In the genomic region with DNA sequence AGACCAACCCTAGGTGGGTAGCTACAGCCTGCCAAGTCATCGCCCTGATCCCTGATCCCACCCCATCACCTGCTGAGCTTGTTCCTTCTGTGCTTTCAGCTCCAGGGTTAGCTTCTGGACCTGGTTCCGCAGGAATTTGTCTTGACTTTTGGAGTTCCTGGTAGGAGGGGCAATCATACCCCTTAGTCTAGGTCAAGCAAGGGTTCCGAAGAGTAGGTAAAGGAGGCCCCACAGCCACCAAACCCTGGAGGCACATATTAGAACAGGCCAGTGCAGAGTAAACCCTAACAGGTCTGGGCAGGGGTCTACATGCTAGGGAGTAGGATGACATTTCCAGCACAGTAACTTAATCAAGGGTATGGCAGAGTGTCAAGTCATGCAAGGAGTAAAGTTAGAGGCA, we compare ENCODE assay signal across 29 mouse cellular contexts. TPM values are rescaled to one million over a fixed set of nuclear protein-coding genes. Genes with fewer than 3 reads are reported as not detected.
DNase-seq lines count a peak whose midpoint lies in the region; ATAC-seq and TF ChIP-seq lines count a peak whose summit lies in the region.
"Had no signal": no experiment of that assay in that cellular context is flagged by ENCODE, and none has a peak within 500 bp of the region (broad histone marks: within the 10 kb centered on the region; RNA-seq: fewer than 3 reads in every experiment).

No protein-coding gene starts in this region.

- no peaks in the 10 kb centered on the region for H3K27me3 ChIP-seq in midbrain, embryonic 11.5 days (ENCODE audit: control insufficient read depth, insufficient read depth, low read length)
- H3K27me3 ChIP-seq in midbrain, postnatal 0 days (ENCODE audit: insufficient read depth, low read length) = no peaks in the 10 kb centered on the region
- H3K27me3 ChIP-seq in intestine, postnatal 0 days (replicated peaks; ENCODE audit: control insufficient read depth, insufficient read depth, low read length) = no peaks in the 10 kb centered on the region
- no peaks in the 10 kb centered on the region for H3K27me3 ChIP-seq in stomach, embryonic 16.5 days (ENCODE audit: control insufficient read depth, insufficient read depth, low read length)
- 0 out of 2 replicates have a peak, but pooled peaks cover 3% of the 10 kb centered on the region for H3K27me3 ChIP-seq in lung, postnatal 0 days (replicated peaks; ENCODE audit: insufficient read depth, low read length)
- no peaks in the 10 kb centered on the region for H3K27me3 ChIP-seq in thymus, adult 2 months (ENCODE audit: control insufficient read depth, insufficient read depth, low read length)
- H3K27me3 ChIP-seq: forebrain, embryonic 12.5 days; neural tube, embryonic 13.5 days; Patski had no signal

- H3K9me3 ChIP-seq in midbrain, embryonic 11.5 days (ENCODE audit: control insufficient read depth, low read length) = no peaks in the 10 kb centered on the region
- H3K9me3 ChIP-seq in midbrain, postnatal 0 days (ENCODE audit: low read length) = no peaks in the 10 kb centered on the region
- H3K9me3 ChIP-seq in intestine, postnatal 0 days (ENCODE audit: control insufficient read depth) = no peaks in the 10 kb centered on the region
- no peaks in the 10 kb centered on the region for H3K9me3 ChIP-seq in stomach, embryonic 16.5 days (replicated peaks; ENCODE audit: control insufficient read depth, low read length)
- no peaks in the 10 kb centered on the region for H3K9me3 ChIP-seq in lung, postnatal 0 days (ENCODE audit: low read length)
- H3K9me3 ChIP-seq: forebrain, embryonic 12.5 days; G1E; heart, embryonic 10.5 days; neural tube, embryonic 13.5 days had no signal

- no peak overlapping the region for H3K9ac ChIP-seq in midbrain, embryonic 11.5 days (ENCODE audit: low read length)
- no peak overlapping the region for H3K9ac ChIP-seq in midbrain, postnatal 0 days (replicated peaks; ENCODE audit: low read length, poor library complexity, severe bottlenecking)
- no peak overlapping the region for H3K9ac ChIP-seq in intestine, postnatal 0 days (ENCODE audit: low read depth, low read length)
- 0 out of 2 replicates have a peak overlapping the region, but pooled peaks have one; percentile 46 for H3K9ac ChIP-seq in stomach, embryonic 16.5 days (ENCODE audit: low read length)
- H3K9ac ChIP-seq in lung, postnatal 0 days (replicated peaks; ENCODE audit: low read depth) = no peak overlapping the region
- H3K9ac ChIP-seq: forebrain, embryonic 12.5 days; neural tube, embryonic 13.5 days had no signal

- TF ChIP-seq POLR2A in thymus, adult 2 months (IDR thresholded peaks at IDR 0.05; ENCODE audit: control insufficient read depth, extremely low read depth, insufficient read depth, low read length, poor library complexity) = no peak

- no peaks in the 10 kb centered on the region for H3K36me3 ChIP-seq in midbrain, embryonic 11.5 days (ENCODE audit: control insufficient read depth, insufficient read depth, low read length)
- H3K36me3 ChIP-seq in midbrain, postnatal 0 days (ENCODE audit: insufficient read depth, low read length) = 0 out of 2 replicates have a peak, but pooled peaks cover under 1% of the 10 kb centered on the region
- H3K36me3 ChIP-seq in intestine, postnatal 0 days (ENCODE audit: control insufficient read depth, insufficient read depth) = peaks cover 12% of the 10 kb centered on the region; the same call in 1 of the 2 replicates
- no peaks in the 10 kb centered on the region for H3K36me3 ChIP-seq in stomach, embryonic 16.5 days (ENCODE audit: control insufficient read depth, insufficient read depth, low read length)
- no peaks in the 10 kb centered on the region for H3K36me3 ChIP-seq in lung, postnatal 0 days (ENCODE audit: insufficient read depth, low read length)
- no peaks in the 10 kb centered on the region for H3K36me3 ChIP-seq in thymus, adult 2 months (ENCODE audit: control insufficient read depth, insufficient read depth, low read length)

- no peak overlapping the region for H3K27ac ChIP-seq in midbrain, embryonic 11.5 days (ENCODE audit: low read depth, low read length)
- no peak overlapping the region for H3K27ac ChIP-seq in midbrain, postnatal 0 days (ENCODE audit: low read depth, low read length)
- H3K27ac ChIP-seq in intestine, postnatal 0 days (ENCODE audit: low read depth, low read length) = peak overlapping the region; percentile 57; the same call in 1 of the 2 replicates
- H3K27ac ChIP-seq in stomach, embryonic 16.5 days (ENCODE audit: low read length) = peak overlapping the region; percentile 97
- no peak overlapping the region for H3K27ac ChIP-seq in lung, postnatal 0 days (ENCODE audit: low read length)
- H3K27ac ChIP-seq in thymus, adult 2 months (ENCODE audit: control insufficient read depth, insufficient read depth, low read length) = no peak overlapping the region
- H3K27ac ChIP-seq: forebrain, embryonic 12.5 days; hindbrain, postnatal 0 days; neural tube, embryonic 13.5 days had no signal

- ATAC-seq in midbrain, embryonic 11.5 days (ENCODE audit: low FRiP score) = no peak
- no peak for ATAC-seq in midbrain, postnatal 0 days (ENCODE audit: low FRiP score)
- no peak for ATAC-seq in intestine, postnatal 0 days
- ATAC-seq in stomach, embryonic 16.5 days (ENCODE audit: insufficient read depth, low FRiP score) = no peak
- no peak for ATAC-seq in lung, postnatal 0 days
- ATAC-seq: hindbrain, postnatal 0 days; Patski had no signal

- H3K4me3 ChIP-seq in midbrain, embryonic 11.5 days (ENCODE audit: low read depth, low read length) = no peak overlapping the region
- no peak overlapping the region for H3K4me3 ChIP-seq in midbrain, postnatal 0 days (ENCODE audit: low read depth, low read length)
- H3K4me3 ChIP-seq in intestine, postnatal 0 days (ENCODE audit: low read depth, low read length) = no peak overlapping the region
- no peak overlapping the region for H3K4me3 ChIP-seq in stomach, embryonic 16.5 days (replicated peaks; ENCODE audit: low read length)
- no peak overlapping the region for H3K4me3 ChIP-seq in lung, postnatal 0 days (ENCODE audit: low read depth, low read length)
- no peak overlapping the region for H3K4me3 ChIP-seq in thymus, adult 2 months (ENCODE audit: control insufficient read depth, insufficient read depth, low read length)
- H3K4me3 ChIP-seq: forebrain, embryonic 12.5 days; heart, embryonic 10.5 days; neural tube, embryonic 13.5 days had no signal

- TF ChIP-seq CTCF in midbrain, postnatal 0 days (IDR thresholded peaks at IDR 0.05) = no peak
- no peak for TF ChIP-seq CTCF in intestine, postnatal 0 days (IDR thresholded peaks at IDR 0.05; ENCODE audit: low read depth)
- no peak for TF ChIP-seq CTCF in lung, postnatal 0 days (IDR thresholded peaks at IDR 0.05)
- no peak for TF ChIP-seq CTCF in thymus, adult 2 months (IDR thresholded peaks at IDR 0.05; ENCODE audit: borderline replicate concordance, control insufficient read depth, extremely low read depth, insufficient read depth, low read length, poor library complexity)

- H3K4me1 ChIP-seq in midbrain, embryonic 11.5 days (ENCODE audit: control insufficient read depth, insufficient read depth, low read length) = peaks cover 13% of the 10 kb centered on the region
- peaks cover 9% of the 10 kb centered on the region; the same call in 1 of the 2 replicates for H3K4me1 ChIP-seq in midbrain, postnatal 0 days (ENCODE audit: insufficient read depth, low read length)
- peaks cover 17% of the 10 kb centered on the region for H3K4me1 ChIP-seq in intestine, postnatal 0 days (replicated peaks; ENCODE audit: control insufficient read depth, insufficient read depth, low read length)
- H3K4me1 ChIP-seq in stomach, embryonic 16.5 days (ENCODE audit: control insufficient read depth, insufficient read depth, low read length) = peaks cover 32% of the 10 kb centered on the region
- H3K4me1 ChIP-seq in lung, postnatal 0 days (ENCODE audit: insufficient read depth, low read depth, low read length) = peaks cover 8% of the 10 kb centered on the region; the same call in 1 of the 2 replicates
- H3K4me1 ChIP-seq in thymus, adult 2 months (replicated peaks; ENCODE audit: control insufficient read depth, insufficient read depth, low read length) = peaks cover 11% of the 10 kb centered on the region

- H3K4me2 ChIP-seq in midbrain, embryonic 11.5 days = no peak overlapping the region
- no peak overlapping the region for H3K4me2 ChIP-seq in midbrain, postnatal 0 days (ENCODE audit: low read depth, low read length, poor library complexity, severe bottlenecking)
- peak overlapping the region; percentile 38; the same call in 1 of the 2 replicates for H3K4me2 ChIP-seq in intestine, postnatal 0 days (replicated peaks; ENCODE audit: low read depth)
- no peak overlapping the region for H3K4me2 ChIP-seq in stomach, embryonic 16.5 days (ENCODE audit: low read depth, low read length)
- no peak overlapping the region for H3K4me2 ChIP-seq in lung, postnatal 0 days (replicated peaks; ENCODE audit: low read depth, low read length)
- H3K4me2 ChIP-seq: forebrain, embryonic 12.5 days; neural tube, embryonic 13.5 days had no signal

- WGBS in midbrain, embryonic 11.5 days = 85% methylated on average over 3 of the region's 3 CpGs
- WGBS in midbrain, postnatal 0 days = 74% methylated on average over 3 of the region's 3 CpGs
- 51% methylated on average over 3 of the region's 3 CpGs for whole genome bisulfite sequencing in intestine, postnatal 0 days
- 70% methylated on average over 3 of the region's 3 CpGs for WGBS in stomach, embryonic 16.5 days
- 76% methylated on average over 3 of the region's 3 CpGs for WGBS in lung, postnatal 0 days
- WGBS in thymus, adult 2 months = 93% methylated on average over 3 of the region's 3 CpGs

- intact Hi-C loops in heart, postnatal 10 days (cut with DNase I) = no loop called here

- peak; percentile 79 for DNase-seq in heart, adult 11 months
- DNase-seq in heart, postnatal 10 days = no peak
- DNase-seq in midbrain, embryonic 11.5 days (ENCODE audit: low spot score, missing footprints) = peak; percentile 57
- no peak for DNase-seq in midbrain, postnatal 0 days (ENCODE audit: low spot score)
- no peak for DNase-seq in lung, postnatal 0 days (ENCODE audit: low spot score)
- DNase-seq in thymus, adult 2 months = no peak
- DNase-seq: adrenal gland, adult 2 months; cerebellum, adult 2 months; cerebellum, postnatal 25 days; kidney, adult 18-20 months; kidney, postnatal 14 days; lung, adult 18-20 months; lung, postnatal 14 days; midbrain, embryonic 14.5 days; retina, postnatal 1 day; right cerebral cortex, postnatal 25 days; spleen, adult 18-20 months had no signal

- TF ChIP-seq EP300 in lung, postnatal 0 days (IDR thresholded peaks at IDR 0.05) = no peak

RNA-seq across cellular contexts. Expression of gene Lmntd2, which starts 0.7 kb away (rescaled TPM):
- not detected for total RNA-seq in heart, postnatal 10 days (2021)
- 2.1 and 2.5 TPM in 2 replicates for polyA plus RNA-seq in midbrain, embryonic 11.5 days (2014; fragmentation: Nextera tagmentation; extraction: Ambion mirVana)
- total RNA-seq in midbrain, postnatal 0 days (2014; rRNA removed) = not detected in 2 replicates
- polyA plus RNA-seq in midbrain, postnatal 0 days (2015; fragmentation: Nextera tagmentation; extraction: Ambion mirVana) = 0.10 and 0.36 TPM in 2 replicates
- polyA plus RNA-seq in intestine, postnatal 0 days (2015; fragmentation: Nextera tagmentation; extraction: Ambion mirVana) = 2.7 and 3.4 TPM in 2 replicates
- 4.8 and 6.3 TPM in 2 replicates for polyA plus RNA-seq in stomach, embryonic 16.5 days (2015; fragmentation: Nextera tagmentation; extraction: Ambion mirVana)
- 0.97 and 1.0 TPM in 2 replicates for polyA plus RNA-seq in lung, postnatal 0 days (2015; fragmentation: Nextera tagmentation; extraction: Ambion mirVana)
- 4.6 and 5.5 TPM in 2 replicates for polyA plus RNA-seq in thymus, adult 2 months (2012; rRNA removed)
- total RNA-seq: gastrocnemius, adult 8-10 months; hematopoietic stem cell, adult 5-6 weeks; hindbrain, postnatal 0 days; layer of hippocampus, adult 18-20 months; layer of hippocampus, postnatal 14 days had no signal

RNA-seq across cellular contexts. Expression of gene Rassf7, which starts 2.5 kb away (rescaled TPM):
- total RNA-seq in heart, postnatal 10 days (2021) = 1 to 10 TPM; 1.9 to 4.9 TPM
- 33.5 and 38.3 TPM in 2 replicates for polyA plus RNA-seq in midbrain, embryonic 11.5 days (2014; fragmentation: Nextera tagmentation; extraction: Ambion mirVana)
- total RNA-seq in midbrain, postnatal 0 days (2014; rRNA removed) = 15.5 and 23.5 TPM in 2 replicates
- polyA plus RNA-seq in midbrain, postnatal 0 days (2015; fragmentation: Nextera tagmentation; extraction: Ambion mirVana) = 20.7 and 21.7 TPM in 2 replicates
- polyA plus RNA-seq in intestine, postnatal 0 days (2015; fragmentation: Nextera tagmentation; extraction: Ambion mirVana) = 47.6 and 52.7 TPM in 2 replicates
- polyA plus RNA-seq in stomach, embryonic 16.5 days (2015; fragmentation: Nextera tagmentation; extraction: Ambion mirVana) = 82.3 and 104 TPM in 2 replicates
- 93.6 and 98.7 TPM in 2 replicates for polyA plus RNA-seq in lung, postnatal 0 days (2015; fragmentation: Nextera tagmentation; extraction: Ambion mirVana)
- polyA plus RNA-seq in thymus, adult 2 months (2012; rRNA removed) = 29.8 TPM in 2 replicates

RNA-seq across cellular contexts. Expression of gene Phrf1, which starts 15.5 kb away (rescaled TPM):
- 10 to 100 TPM; 46.1 to 47.4 TPM for total RNA-seq in heart, postnatal 10 days (2021)
- polyA plus RNA-seq in midbrain, embryonic 11.5 days (2014; fragmentation: Nextera tagmentation; extraction: Ambion mirVana) = 59.6 and 78.3 TPM in 2 replicates
- 46.3 and 54.6 TPM in 2 replicates for total RNA-seq in midbrain, postnatal 0 days (2014; rRNA removed)
- 35.1 and 39.5 TPM in 2 replicates for polyA plus RNA-seq in midbrain, postnatal 0 days (2015; fragmentation: Nextera tagmentation; extraction: Ambion mirVana)
- polyA plus RNA-seq in intestine, postnatal 0 days (2015; fragmentation: Nextera tagmentation; extraction: Ambion mirVana) = 24.7 and 27.8 TPM in 2 replicates
- polyA plus RNA-seq in stomach, embryonic 16.5 days (2015; fragmentation: Nextera tagmentation; extraction: Ambion mirVana) = 57.6 and 67.7 TPM in 2 replicates
- polyA plus RNA-seq in lung, postnatal 0 days (2015; fragmentation: Nextera tagmentation; extraction: Ambion mirVana) = 26.6 and 32.0 TPM in 2 replicates
- 64.1 and 80.2 TPM in 2 replicates for polyA plus RNA-seq in thymus, adult 2 months (2012; rRNA removed)

RNA-seq across cellular contexts. Expression of gene Lrrc56, which starts 19.2 kb away (rescaled TPM):
- 1 to 10 TPM; 3.3 to 4.0 TPM for total RNA-seq in heart, postnatal 10 days (2021)
- 7.5 and 8.8 TPM in 2 replicates for polyA plus RNA-seq in midbrain, embryonic 11.5 days (2014; fragmentation: Nextera tagmentation; extraction: Ambion mirVana)
- 11.5 and 14.9 TPM in 2 replicates for total RNA-seq in midbrain, postnatal 0 days (2014; rRNA removed)
- polyA plus RNA-seq in midbrain, postnatal 0 days (2015; fragmentation: Nextera tagmentation; extraction: Ambion mirVana) = 8.6 TPM in 2 replicates
- 3.2 and 3.7 TPM in 2 replicates for polyA plus RNA-seq in intestine, postnatal 0 days (2015; fragmentation: Nextera tagmentation; extraction: Ambion mirVana)
- polyA plus RNA-seq in stomach, embryonic 16.5 days (2015; fragmentation: Nextera tagmentation; extraction: Ambion mirVana) = 7.1 TPM in 2 replicates
- polyA plus RNA-seq in lung, postnatal 0 days (2015; fragmentation: Nextera tagmentation; extraction: Ambion mirVana) = 6.8 and 7.4 TPM in 2 replicates
- 7.1 and 7.4 TPM in 2 replicates for polyA plus RNA-seq in thymus, adult 2 months (2012; rRNA removed)

RNA-seq across cellular contexts. Expression of gene Hras, which starts 19.3 kb away (rescaled TPM):
- total RNA-seq in heart, postnatal 10 days (2021) = 100 to 1,000 TPM; 102 to 114 TPM
- 86.1 and 103 TPM in 2 replicates for polyA plus RNA-seq in midbrain, embryonic 11.5 days (2014; fragmentation: Nextera tagmentation; extraction: Ambion mirVana)
- total RNA-seq in midbrain, postnatal 0 days (2014; rRNA removed) = 109 and 113 TPM in 2 replicates
- 209 TPM in 2 replicates for polyA plus RNA-seq in midbrain, postnatal 0 days (2015; fragmentation: Nextera tagmentation; extraction: Ambion mirVana)
- 71.8 and 72.3 TPM in 2 replicates for polyA plus RNA-seq in intestine, postnatal 0 days (2015; fragmentation: Nextera tagmentation; extraction: Ambion mirVana)
- 45.1 and 48.0 TPM in 2 replicates for polyA plus RNA-seq in stomach, embryonic 16.5 days (2015; fragmentation: Nextera tagmentation; extraction: Ambion mirVana)
- 121 and 126 TPM in 2 replicates for polyA plus RNA-seq in lung, postnatal 0 days (2015; fragmentation: Nextera tagmentation; extraction: Ambion mirVana)
- 65.6 and 77.9 TPM in 2 replicates for polyA plus RNA-seq in thymus, adult 2 months (2012; rRNA removed)

Comparison
In these comparisons a context has a peak if more than half of its experiments do, and no peak if none do; other contexts are left out.
1. DNase-seq: peak in heart, adult 11 months (single experiment) and midbrain, embryonic 11.5 days (single experiment); none in heart, postnatal 10 days (0 of 2), midbrain, postnatal 0 days (single experiment), lung, postnatal 0 days (single experiment) and thymus, adult 2 months (single experiment).
2. H3K27ac ChIP-seq: peak in intestine, postnatal 0 days (single experiment) and stomach, embryonic 16.5 days (single experiment); none in midbrain, embryonic 11.5 days (single experiment), midbrain, postnatal 0 days (single experiment), lung, postnatal 0 days (single experiment) and thymus, adult 2 months (single experiment).